Mouse (Mus musculus): ENCODE measurements at regions not wholly inside any gene's neighbourhood (a gene's known extent, or its start where the extent isn't known, plus 50 kb on each side); places are given as distances from the start of the nearest gene placed in this dataset.

DNA sequence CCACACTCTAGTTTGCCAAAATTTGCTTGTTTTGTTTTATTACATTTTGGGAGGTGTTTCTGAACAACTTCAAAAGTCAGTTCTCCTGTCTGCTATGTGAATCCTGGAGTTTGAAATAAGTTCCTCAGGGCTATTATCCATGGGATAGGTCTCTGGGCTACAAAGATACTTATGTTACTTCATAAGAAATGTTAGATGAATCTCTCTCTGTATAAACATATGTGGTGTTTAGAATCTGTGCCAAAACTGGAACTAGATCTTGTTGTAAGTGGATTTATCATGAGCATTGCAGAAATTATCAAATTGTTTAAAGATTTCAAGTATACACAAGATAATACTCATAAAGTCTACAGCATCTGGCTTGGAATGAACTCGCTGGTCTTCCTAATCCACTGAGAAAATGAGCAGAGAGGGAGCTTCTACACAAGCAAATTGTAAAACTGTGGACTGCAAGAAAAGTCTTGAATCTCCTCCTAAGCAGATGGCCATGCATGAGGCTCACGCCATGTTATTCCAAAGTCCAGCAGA lies 355.2 kb upstream of the Robo1 start:
- no peak for DNase-seq (ENCODE audit: low read depth, low spot score)

DNA sequence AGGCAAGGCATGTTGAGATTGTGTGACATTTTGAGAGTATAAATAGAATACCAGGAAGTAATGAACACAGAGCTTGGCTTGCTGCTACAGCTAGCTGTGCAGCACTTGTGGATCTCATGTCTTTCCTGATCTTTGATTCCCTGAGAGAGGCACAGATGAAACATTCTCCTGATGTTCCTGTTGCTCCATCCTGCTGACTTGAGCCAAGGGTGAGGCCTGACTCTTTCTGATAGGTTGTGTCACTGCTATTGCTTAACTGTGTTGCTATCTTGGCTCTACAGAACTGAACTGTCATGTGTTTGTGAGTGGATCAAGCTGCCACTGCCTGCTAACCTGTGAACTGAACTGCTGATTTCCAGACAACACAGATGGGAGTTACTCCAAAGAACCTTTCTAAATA lies 344.5 kb upstream of the Robo1 start:
- DNase-seq (ENCODE audit: low read depth, low spot score), result no peak

- DNase-seq (ENCODE audit: low read depth, low spot score), result no peak
These were observed 334.3 kb upstream of the Robo1 start for GRCm38 (mm10) chr16:71973811-71974210.

DNA sequence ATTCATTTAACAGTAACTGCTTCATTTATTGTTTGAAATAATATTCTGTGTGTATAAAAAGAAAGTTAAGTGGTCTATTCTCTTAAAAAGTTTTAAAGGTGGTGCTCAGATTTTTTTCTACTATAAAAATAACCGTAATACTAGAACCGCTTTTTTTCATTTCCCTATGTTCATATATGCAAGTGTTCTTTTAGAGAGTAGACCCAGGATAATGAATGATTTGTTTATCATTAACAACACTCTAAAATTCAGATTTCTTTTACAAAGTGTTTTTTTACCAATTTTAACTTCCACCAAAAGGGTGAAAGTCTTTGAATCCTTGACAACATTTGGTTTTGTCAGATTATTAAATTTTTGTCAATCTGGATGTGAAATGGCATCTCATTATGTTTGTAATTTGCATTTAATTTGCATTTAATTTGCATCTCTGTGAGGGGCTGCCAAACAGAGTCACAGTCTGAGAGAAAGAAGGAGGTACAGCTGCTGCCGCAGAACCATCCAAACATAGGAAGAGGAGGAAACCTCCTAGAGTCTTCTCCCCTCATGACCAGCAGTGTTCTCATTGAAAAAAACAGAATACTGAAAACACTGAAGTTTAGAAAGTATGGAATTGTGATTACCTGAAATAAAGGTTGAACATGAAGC lies 310.4 kb upstream of the Robo1 start:
- DNase-seq (ENCODE audit: low read depth, low spot score), result peak; percentile 3

- DNase-seq (ENCODE audit: low read depth, low spot score), result no peak
These were observed 280.5 kb upstream of the Robo1 start for GRCm38 (mm10) chr16:72027404-72028215.

- no peak for DNase-seq (ENCODE audit: low read depth, low spot score)
These were observed 279.9 kb upstream of the Robo1 start for GRCm38 (mm10) chr16:72028216-72028610.

DNA sequence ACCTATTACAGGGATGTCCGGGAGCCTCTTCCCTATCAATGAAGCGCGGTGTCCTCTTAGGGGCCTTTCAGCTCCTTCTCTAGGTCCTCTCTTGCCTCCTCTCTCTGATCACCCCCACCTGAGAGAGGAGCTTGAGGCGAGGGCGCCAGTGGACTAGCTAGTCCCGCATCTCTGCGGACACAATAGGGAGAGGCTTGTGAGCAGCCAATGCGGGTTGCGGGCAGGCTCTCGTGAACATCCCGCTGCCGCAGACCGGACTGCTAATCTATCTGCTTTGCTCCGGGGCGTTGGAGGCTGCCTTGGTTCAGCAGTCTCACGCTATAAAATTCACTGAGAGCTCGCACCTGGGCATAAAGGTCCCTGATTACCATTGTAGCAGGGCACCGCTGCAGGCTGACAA lies 279.3 kb upstream of the Robo1 start:
- DNase-seq (ENCODE audit: low read depth, low spot score), result no peak

DNA sequence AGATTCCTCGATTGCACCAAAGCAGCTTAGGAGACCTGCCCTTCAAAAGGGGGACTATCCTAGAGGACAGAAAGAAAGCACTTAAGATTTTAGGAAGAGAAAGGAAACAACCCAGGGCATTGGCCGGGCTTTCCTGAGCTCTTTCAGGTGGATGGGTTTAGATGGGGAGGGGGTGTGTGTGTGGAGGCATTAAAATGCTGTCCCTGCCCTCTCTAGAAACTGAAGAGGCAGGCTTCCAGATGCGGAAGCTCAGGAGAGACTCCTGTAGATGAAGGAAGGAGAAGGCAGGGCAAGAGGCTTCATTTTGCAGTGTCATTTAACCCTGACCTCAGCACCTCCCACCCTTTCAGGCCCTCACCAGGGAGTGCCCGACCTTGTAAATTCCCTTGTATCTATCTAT lies 278.8 kb upstream of the Robo1 start:
- no peak for DNase-seq (ENCODE audit: low read depth, low spot score)

DNA sequence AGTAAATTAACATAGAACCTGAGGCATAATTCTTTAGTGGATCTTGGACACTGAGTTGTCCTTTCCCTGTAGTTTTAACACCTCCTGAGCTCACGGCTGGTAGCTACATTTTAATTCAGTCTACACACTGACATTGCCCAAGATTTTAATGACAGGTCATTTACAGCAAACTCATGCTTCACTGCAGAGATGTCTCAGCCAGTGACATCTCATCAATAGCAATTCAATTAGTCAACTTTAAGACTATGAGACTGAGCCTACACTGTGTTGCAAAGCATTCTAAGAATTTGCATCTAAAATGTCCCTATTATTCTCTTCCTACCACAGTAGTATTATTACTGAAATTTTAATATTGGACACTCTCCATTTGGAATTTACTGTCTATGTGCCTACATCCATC lies 239.9 kb upstream of the Robo1 start:
- no peak for DNase-seq (ENCODE audit: low read depth, low spot score)

DNA sequence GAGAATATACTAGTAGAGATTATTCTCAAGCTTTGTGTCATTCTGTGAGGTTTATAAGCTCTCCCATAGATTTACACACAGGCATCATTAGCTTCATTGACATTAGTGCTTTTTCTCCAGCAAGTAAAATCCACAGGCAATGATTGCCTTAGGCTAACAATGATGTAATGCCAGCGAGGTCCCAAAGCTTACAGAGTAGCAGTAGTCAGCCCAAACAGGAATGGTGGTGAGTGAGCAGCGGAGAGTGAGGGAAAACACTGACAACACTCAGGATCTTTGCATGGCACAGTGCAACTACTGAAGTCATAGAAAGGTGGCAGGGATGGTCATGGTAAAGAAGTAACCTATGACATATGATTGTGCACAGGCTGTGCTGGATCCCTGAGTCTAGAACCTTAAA lies 238.5 kb upstream of the Robo1 start:
- DNase-seq (ENCODE audit: low read depth, low spot score), result no peak

GRCm38 (mm10) chr16:72071756-72072471 lies 236.2 kb upstream of the Robo1 start:
- no peak for DNase-seq (ENCODE audit: low read depth, low spot score)

GRCm38 (mm10) chr16:72085181-72085580 lies 222.9 kb upstream of the Robo1 start:
- DNase-seq (ENCODE audit: low read depth, low spot score), result no peak

- no peak for DNase-seq (ENCODE audit: low read depth, low spot score)
These were observed 220.1 kb upstream of the Robo1 start for GRCm38 (mm10) chr16:72088053-72088452.

GRCm38 (mm10) chr16:72088916-72089315 lies 219.2 kb upstream of the Robo1 start:
- DNase-seq (ENCODE audit: low read depth, low spot score), result no peak

All from telencephalon, adult 2 months (tissue).